Mouse (Mus musculus) T-helper 17 cell (primary cell): ENCODE measurements around the gene Dazap1.

Source experiments
- in situ Hi-C, 2 experiments: fragments of 300-600 bp; cut with MboI, MseI; formaldehyde crosslinking; loops; 1 replicate in 1 of 2; 2 replicates in 1 of 2; pipeline ENCODE4 v1.15.1; 2025; ENCODE audit warnings: high pct_unique_total_duplicates in 2 of 2

Dazap1 gene

DNA sequence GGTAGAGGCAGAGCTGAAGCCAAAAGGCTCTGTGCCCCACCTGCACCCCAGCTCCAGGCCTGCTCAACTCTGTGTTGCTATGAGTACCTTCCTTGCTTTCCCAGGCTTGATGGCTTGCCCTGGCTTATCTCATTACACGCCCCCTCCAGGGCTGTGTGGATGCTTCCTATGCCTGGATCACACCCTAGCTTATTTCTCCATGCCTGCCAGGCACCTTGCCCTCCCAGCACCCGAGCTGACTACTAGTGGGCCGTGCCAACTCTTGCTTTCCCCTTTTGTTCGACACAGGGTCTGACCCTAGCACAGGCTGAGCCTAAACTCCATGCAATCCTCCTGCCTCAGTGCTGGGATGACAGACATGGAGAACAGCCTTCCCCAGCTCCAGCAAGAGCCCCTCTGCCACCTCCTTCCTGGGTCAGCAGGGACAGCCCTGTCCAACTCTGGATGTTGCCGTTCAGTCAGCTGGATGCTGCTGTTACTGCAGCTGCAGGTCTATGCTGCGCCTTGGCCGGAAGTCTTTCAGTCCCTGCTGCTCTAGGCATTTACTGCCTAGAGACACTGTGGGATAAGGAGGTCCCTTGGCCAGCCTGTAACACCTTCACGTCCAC is 36.3 kb downstream of the Dazap1 start:
- in situ Hi-C loops = no loop called here

GRCm38 (mm10) chr10:80298571-80299281 is 37.4 kb downstream of the Dazap1 start:
- in situ Hi-C loops = no loop called here

- in situ Hi-C loops = no loop called here
These were observed 38.0 kb downstream of the Dazap1 start for GRCm38 (mm10) chr10:80299301-80299700.

- in situ Hi-C loops = no loop called here
These were observed 38.5 kb downstream of the Dazap1 start for GRCm38 (mm10) chr10:80299824-80300223.

GRCm38 (mm10) chr10:80300672-80301181 is 39.4 kb downstream of the Dazap1 start:
- in situ Hi-C loops = no loop called here

DNA sequence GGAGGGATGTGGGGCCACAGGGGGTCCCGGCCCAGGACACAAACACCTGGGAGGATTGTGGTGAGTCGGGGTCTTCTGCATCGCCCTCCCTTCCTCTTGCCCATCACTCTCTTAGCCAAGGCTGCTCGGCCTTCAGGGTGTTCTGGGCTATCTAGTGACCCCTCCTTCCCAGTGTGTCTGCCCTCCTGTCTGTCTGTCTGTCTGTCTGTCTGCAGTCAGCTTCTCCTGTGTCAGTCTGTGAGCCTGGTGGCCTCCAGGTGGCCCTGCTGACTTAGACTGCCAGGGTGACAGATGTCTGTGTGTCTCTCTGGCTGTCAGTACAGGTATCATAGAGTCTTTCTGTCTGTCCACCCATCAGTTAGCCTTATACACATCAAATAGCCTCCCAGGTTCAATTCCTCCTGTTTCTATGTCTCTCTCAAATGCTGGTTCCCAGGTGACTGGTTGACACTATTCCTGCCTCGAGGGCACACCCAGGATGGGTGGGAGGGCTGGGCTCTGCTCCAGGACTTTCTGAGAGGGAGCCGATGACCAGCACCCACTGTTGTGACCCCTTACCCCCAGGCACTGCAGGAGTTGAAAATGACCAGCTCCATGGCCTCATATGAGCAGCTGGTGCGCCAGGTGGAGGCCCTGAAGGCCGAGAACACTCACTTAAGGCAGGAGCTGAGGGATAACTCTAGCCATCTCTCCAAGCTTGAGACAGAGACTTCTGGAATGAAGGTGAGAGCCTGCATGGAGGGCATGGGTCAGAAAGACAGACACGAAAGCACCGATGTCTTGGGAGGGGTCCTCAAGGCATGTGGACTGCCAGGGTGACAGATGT is 40.2 kb downstream of the Dazap1 start:
- in situ Hi-C loops = no loop called here

DNA sequence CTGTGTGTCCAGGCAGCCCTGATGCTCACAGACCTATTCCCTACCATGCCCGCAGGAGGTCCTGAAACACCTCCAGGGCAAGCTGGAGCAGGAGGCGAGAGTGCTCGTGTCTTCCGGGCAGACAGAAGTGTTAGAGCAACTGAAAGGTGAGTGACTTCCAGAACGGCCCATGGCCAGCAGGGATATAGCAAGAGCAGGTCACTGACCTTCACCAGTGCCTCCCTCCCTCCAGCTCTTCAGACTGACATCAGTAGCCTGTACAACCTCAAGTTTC is 40.7 kb downstream of the Dazap1 start:
- in situ Hi-C loops = no loop called here

DNA sequence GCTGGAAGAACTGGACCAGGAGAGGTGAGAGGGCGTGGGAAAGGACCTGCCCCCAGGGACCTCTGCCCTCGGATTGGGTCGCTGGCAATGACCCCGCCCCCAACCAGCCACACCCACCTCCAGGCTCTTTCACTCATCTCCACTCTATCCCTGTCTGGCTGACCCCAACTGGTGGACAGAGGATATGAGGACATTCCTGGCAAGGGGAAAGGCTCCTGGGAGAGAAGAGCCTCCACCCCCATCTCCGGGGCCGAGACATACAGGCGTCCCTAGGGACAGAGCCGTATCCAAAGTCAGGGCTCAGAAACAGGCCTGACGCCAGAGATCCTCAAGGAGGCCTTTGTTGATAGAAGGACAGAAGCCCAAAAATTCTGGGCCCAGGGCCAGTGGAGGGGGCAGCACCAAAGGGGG is 41.2 kb downstream of the Dazap1 start:
- in situ Hi-C loops = no loop called here

- in situ Hi-C loops = no loop called here
These were observed 43.2 kb downstream of the Dazap1 start for GRCm38 (mm10) chr10:80304458-80304857.

GRCm38 (mm10) chr10:80304862-80305261 is 43.6 kb downstream of the Dazap1 start:
- in situ Hi-C loops = no loop called here

GRCm38 (mm10) chr10:80311560-80311959 is 50.3 kb downstream of the Dazap1 start:
- in situ Hi-C loops = no loop called here

DNA sequence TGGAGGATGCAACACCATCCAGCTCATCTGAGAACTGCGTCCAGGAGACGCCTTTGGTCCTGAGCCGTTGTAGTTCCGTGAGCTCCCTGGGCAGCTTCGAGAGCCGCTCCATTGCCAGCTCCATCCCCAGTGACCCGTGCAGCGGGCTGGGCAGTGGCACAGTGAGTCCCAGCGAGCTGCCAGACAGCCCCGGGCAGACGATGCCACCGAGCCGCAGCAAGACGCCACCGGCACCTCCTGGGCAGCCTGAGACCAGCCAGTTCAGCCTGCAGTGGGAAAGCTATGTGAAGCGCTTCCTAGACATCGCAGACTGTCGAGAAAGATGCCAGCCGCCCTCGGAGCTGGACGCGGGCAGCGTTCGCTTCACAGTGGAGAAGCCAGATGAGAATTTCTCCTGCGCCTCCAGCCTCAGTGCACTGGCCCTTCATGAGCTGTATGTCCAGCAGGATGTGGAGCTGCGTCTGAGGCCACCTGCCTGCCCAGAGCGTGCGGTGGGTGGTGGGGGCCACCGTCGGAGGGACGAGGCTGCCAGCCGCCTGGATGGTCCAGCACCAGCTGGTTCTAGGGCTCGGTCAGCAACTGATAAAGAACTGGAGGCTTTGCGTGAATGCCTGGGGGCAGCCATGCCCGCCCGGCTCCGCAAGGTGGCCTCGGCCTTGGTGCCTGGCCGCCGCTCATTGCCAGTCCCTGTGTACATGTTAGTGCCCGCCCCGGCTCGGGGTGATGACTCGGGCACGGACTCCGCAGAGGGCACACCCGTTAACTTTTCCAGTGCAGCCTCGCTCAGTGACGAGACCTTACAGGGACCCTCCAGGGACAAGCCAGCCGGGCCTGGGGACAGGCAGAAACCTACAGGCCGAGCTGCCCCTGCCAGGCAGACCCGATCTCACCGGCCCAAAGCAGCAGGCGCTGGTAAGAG is 51.6 kb downstream of the Dazap1 start:
- in situ Hi-C loops = no loop called here

- in situ Hi-C loops = no loop called here
These were observed 52.4 kb downstream of the Dazap1 start for GRCm38 (mm10) chr10:80313627-80314201.

DNA sequence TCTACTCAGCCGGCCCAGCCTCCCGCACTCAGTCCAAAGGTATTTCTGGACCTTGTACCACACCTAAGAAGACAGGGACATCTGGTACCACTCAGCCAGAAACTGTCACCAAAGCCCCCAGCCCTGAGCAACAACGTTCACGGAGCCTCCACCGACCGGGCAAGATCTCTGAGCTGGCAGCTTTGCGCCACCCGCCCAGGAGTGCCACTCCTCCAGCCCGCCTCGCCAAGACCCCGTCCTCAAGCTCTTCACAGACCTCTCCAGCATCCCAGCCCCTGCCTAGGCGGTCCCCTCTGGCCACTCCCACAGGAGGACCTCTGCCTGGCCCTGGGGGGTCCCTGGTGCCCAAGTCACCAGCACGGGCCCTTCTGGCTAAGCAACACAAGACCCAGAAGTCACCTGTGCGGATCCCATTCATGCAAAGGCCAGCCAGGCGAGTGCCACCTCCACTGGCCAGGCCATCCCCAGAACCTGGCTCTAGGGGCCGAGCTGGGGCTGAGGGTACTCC is 53.3 kb downstream of the Dazap1 start:
- in situ Hi-C loops = no loop called here

- in situ Hi-C loops = no loop called here
These were observed 54.0 kb downstream of the Dazap1 start for GRCm38 (mm10) chr10:80315315-80315714.

- in situ Hi-C loops = no loop called here
These were observed 55.1 kb downstream of the Dazap1 start for GRCm38 (mm10) chr10:80316359-80316781.

- in situ Hi-C loops = no loop called here
These were observed 55.7 kb downstream of the Dazap1 start for GRCm38 (mm10) chr10:80317011-80317410.

DNA sequence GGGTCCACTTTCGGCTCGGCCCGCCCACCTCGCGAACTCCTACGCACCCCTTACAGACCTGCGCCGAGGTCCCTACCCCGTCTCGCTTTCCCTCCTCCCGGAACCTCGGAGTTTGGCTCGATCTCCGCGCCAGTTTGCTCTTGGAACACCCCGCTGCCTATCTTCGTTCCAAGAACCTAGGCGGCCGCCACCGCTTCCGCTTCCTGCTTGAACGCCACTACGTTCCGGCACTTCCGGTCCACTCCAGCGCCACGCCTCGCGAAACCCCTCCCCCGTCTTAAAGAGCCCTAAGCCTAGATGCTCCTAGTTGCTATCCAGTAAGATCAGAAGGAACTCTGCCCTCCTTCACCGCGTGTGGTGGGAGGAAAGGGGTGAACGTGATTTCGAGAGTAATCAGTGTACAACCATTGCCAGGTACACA is 59.1 kb downstream of the Dazap1 start, which contains the start of gene 2310011J03Rik:
TSS of gene 2310011J03Rik (minus strand) at position 198 of the 421 bp plus-strand sequence.
- in situ Hi-C loops = no loop called here

- in situ Hi-C loops = no loop called here
These were observed 59.9 kb downstream of the Dazap1 start for GRCm38 (mm10) chr10:80321014-80321669.
